Mouse (Mus musculus) embryonic fibroblast, embryonic 13.5 days (primary cell): ENCODE results near the gene Mthfsl.
"Not testable (repeated sequence)": the region's sequence is repeated elsewhere in the genome, so short reads cannot be mapped to it uniquely, and the experiment has no call there.

Experiments
- CTCF ChIP-seq: IDR thresholded peaks from 2 replicates; pipeline ENCODE4 v1.5.1; 2011; ENCODE audit warnings: mild to moderate bottlenecking, control low read depth, low read length, moderate library complexity, borderline replicate concordance; ENCODE audit not compliant: insufficient read depth
- POLR2A ChIP-seq: IDR thresholded peaks from 2 replicates; pipeline ENCODE4 v1.6.1; 2011; ENCODE audit warnings: low read depth, mild to moderate bottlenecking, control low read depth, low read length, moderate library complexity

GRCm38 (mm10) chr9:88732334-88732733 is 12.2 kb upstream of the Mthfsl start:
- not testable (repeated sequence) for TF ChIP-seq CTCF, POLR2A
